Mouse (Mus musculus): ENCODE measurements around the gene Psmd10. TPM values are rescaled to one million over a fixed set of nuclear protein-coding genes. Genes with fewer than 3 reads are reported as not detected.

Gene Psmd10
- 25.8 TPM for polyA plus RNA-seq (2014; fragmentation: Illumina TruSeq; extraction: RNeasy Lipid Tissue Mini Kit (QIAGEN cat#74804); ENCODE audit: low read depth, low replicate concordance)

DNA sequence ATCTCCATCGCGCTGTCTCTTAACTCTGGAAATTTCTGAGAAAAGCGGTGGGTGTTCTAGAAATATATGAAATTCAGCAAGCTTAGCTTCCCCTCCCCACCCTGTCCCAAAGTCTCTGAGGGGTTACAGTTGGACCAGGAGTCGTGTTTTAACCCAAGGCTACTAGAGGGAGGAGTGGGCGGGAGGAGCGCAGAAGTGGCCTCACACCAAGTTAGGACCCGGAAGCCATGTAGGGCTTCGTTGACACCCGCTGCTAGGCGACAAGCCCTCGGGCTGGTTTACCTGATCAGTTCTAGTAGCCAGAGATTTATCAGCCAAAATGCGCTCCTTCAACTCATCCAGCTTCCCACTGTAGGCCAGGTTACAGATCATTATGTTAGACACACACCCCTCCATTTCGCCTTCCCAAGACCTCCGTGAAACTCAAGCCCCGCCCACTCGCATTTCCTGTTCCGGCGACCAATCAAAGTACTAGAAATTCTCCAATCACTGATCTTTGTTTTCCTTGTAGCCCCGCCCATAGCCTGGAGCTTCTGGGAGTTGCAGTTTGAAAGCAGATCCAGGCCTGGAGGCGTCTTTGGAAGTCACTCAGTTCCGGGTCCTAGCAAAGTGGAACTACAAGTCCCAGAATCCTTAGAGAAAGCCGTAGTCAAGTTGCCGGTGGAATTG, at the start of gene Psmd10, which contains the start of gene Atg4a:
Gene Psmd10 (minus strand): TSS at position 457 of the 669 bp plus-strand sequence.
Gene Atg4a (plus strand): TSS at position 636 of the 669 bp plus-strand sequence.

DNA sequence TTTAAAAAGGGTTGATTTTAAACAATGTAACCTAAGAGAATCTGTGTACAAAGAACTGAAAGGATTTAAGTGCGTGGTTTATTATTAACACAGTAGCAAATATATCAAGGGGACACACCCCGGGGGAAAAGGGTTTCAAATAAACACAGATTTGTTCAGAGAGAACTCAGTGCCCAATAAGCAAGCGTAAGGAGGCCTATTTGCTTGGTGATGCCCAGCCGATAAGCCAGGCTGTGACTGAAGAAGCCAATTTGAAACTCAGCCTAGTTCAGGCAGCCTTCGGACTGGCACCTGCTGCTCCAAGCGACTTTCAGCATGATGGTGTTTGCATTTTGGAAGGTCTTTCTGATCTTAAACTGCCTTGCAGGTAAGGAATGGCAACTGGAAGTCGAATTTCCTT, 49.2 kb downstream of the Psmd10 start, which contains the start of gene Vsig1:
Gene Vsig1 (plus strand): TSS at position 249 of the 400 bp plus-strand sequence.

Other genes with a start within 250 kb of the Psmd10 start
- 28.9 TPM for gene Tex13b, start 143.3 kb downstream of the Psmd10 start, polyA plus RNA-seq (2014; fragmentation: Illumina TruSeq; extraction: RNeasy Lipid Tissue Mini Kit (QIAGEN cat#74804); ENCODE audit: low read depth, low replicate concordance)
- 208 TPM for gene Vsig1, start 49.1 kb downstream of the Psmd10 start, polyA plus RNA-seq (2014; fragmentation: Illumina TruSeq; extraction: RNeasy Lipid Tissue Mini Kit (QIAGEN cat#74804); ENCODE audit: low read depth, low replicate concordance)
- gene Atg4a, start 179 bp upstream of the Psmd10 start, polyA plus RNA-seq (2014; fragmentation: Illumina TruSeq; extraction: RNeasy Lipid Tissue Mini Kit (QIAGEN cat#74804); ENCODE audit: low read depth, low replicate concordance) = 7.4 TPM